Comparison of ENCODE assay signal across 8 mouse cellular contexts in the genomic region with DNA sequence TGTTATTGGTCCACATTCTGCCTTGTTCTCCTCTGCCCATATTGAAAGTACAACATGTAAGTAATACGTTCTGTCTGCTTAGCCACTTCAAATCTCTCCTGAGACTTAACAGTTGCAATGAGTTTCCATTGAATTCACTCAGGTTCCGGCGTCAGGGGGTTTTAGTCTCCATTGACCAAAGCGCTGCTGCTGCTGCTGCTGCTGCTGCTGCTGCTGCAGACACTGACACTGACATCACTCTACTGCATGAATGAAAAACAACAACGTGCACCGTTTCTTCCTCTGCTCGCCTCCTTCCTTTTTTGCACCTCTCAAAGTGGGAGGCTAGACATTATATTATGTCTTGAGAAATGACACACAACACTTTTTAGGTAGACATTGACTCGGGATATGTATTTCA. TPM values are rescaled to one million over a fixed set of nuclear protein-coding genes. Genes with fewer than 3 reads are reported as not detected.
DNase-seq lines count a peak whose midpoint lies in the region; TF ChIP-seq lines count a peak whose summit lies in the region.

No protein-coding gene starts in this region.

- no peak for TF ChIP-seq POLR2A in embryonic fibroblast, embryonic 13.5 days (IDR thresholded peaks at IDR 0.05; ENCODE audit: low read depth, low read length)

- DNase-seq in gastrocnemius, adult 2 months, result no peak
- no peak for DNase-seq in gastrocnemius, adult 18-20 months (ENCODE audit: low spot score)
- peak; percentile 46 for DNase-seq in CD4-positive helper T cell, adult 2 months (ENCODE audit: low read depth, low spot score)
- peak; percentile 25 for DNase-seq in midbrain, embryonic 10.5 days (ENCODE audit: low spot score)
- DNase-seq in thymus, postnatal 0 days (ENCODE audit: low spot score), result peak; percentile 58
- no peak for DNase-seq in kidney, postnatal 36 days
- no peak for DNase-seq in urinary bladder, postnatal 14 days (ENCODE audit: low spot score)

- H3K27me3 ChIP-seq in midbrain, embryonic 10.5 days (ENCODE audit: low read depth, poor library complexity, severe bottlenecking), result no peaks in the 10 kb centered on the region

- 22% methylated on average over 8 of the region's 8 CpGs for WGBS in midbrain, embryonic 10.5 days

- TF ChIP-seq CTCF in gastrocnemius, adult 2 months (IDR thresholded peaks at IDR 0.05), result no peak
- no peak for TF ChIP-seq CTCF in embryonic fibroblast, embryonic 13.5 days (IDR thresholded peaks at IDR 0.05; ENCODE audit: borderline replicate concordance, insufficient read depth, low read length)

- peak overlapping the region; percentile 28 for H3K4me3 ChIP-seq in gastrocnemius, adult 2 months
- peak overlapping the region; percentile 24; the same call in 1 of the 2 replicates for H3K4me3 ChIP-seq in embryonic fibroblast, embryonic 13.5 days (ENCODE audit: insufficient read depth, low read length)
- peak overlapping the region; percentile 94 for H3K4me3 ChIP-seq in midbrain, embryonic 10.5 days

- H3K27ac ChIP-seq in gastrocnemius, adult 2 months, result no peak overlapping the region
- H3K27ac ChIP-seq in embryonic fibroblast, embryonic 13.5 days (ENCODE audit: insufficient read depth, low read length), result no peak overlapping the region
- peak overlapping the region; percentile 98 for H3K27ac ChIP-seq in midbrain, embryonic 10.5 days (replicated peaks)

- intact Hi-C loops in gastrocnemius, adult 2 months (cut with DNase I), result no loop called here

- H3K4me1 ChIP-seq in embryonic fibroblast, embryonic 13.5 days (ENCODE audit: control insufficient read depth, insufficient read depth, low read length), result no peaks in the 10 kb centered on the region
- H3K4me1 ChIP-seq in midbrain, embryonic 10.5 days, result peaks cover 40% of the 10 kb centered on the region

- H3K9me3 ChIP-seq in midbrain, embryonic 10.5 days (replicated peaks), result no peaks in the 10 kb centered on the region

- H3K36me3 ChIP-seq in midbrain, embryonic 10.5 days, result no peaks in the 10 kb centered on the region

RNA-seq across cellular contexts. Expression of a gene that starts 3.0 kb away (rescaled TPM):
- 1 to 10 TPM; 4.2 to 4.3 TPM for total RNA-seq in gastrocnemius, adult 2 months (2021)
- 1 to 10 TPM; 4.4 to 4.8 TPM for total RNA-seq in gastrocnemius, adult 18-20 months (2021)
- 1.9 and 3.9 TPM in 2 replicates for polyA plus RNA-seq in embryonic fibroblast, embryonic 13.5 days (2011; ENCODE audit: insufficient read length, low read depth, missing spikeins)
- polyA plus RNA-seq in midbrain, embryonic 10.5 days (2016; fragmentation: Nextera tagmentation; extraction: Ambion mirVana), result 6.2 and 8.8 TPM in 2 replicates
- 86.5 and 106 TPM in 2 replicates for polyA plus RNA-seq in thymus, postnatal 0 days (2015; fragmentation: Nextera tagmentation; extraction: Ambion mirVana)

Comparison
In these comparisons a context has a peak if more than half of its experiments do, and no peak if none do; other contexts are left out.
1. DNase-seq: peak in CD4-positive helper T cell, adult 2 months (single experiment), midbrain, embryonic 10.5 days (single experiment) and thymus, postnatal 0 days (single experiment); none in gastrocnemius, adult 2 months (single experiment), gastrocnemius, adult 18-20 months (single experiment), kidney, postnatal 36 days (0 of 2) and urinary bladder, postnatal 14 days (single experiment).
2. H3K4me3 ChIP-seq: peak in every context shown above with its lines; median percentile 94 in midbrain, embryonic 10.5 days; 28 in gastrocnemius, adult 2 months; 24 in embryonic fibroblast, embryonic 13.5 days.